Mouse (Mus musculus): ENCODE measurements around the gene Phip.

- TF ChIP-seq MYOG (IDR thresholded peaks at IDR 0.05; ENCODE audit: control insufficient read depth in 1 of 3, insufficient read depth in 1 of 3, insufficient read length in 2 of 3, low read depth in 2 of 3), result no peak
- TF ChIP-seq TCF3 (IDR thresholded peaks at IDR 0.05; ENCODE audit: insufficient read length, low read depth), result no peak
- TF ChIP-seq POLR2A (IDR thresholded peaks at IDR 0.05; ENCODE audit: insufficient read length, low read depth), result no peak
- no peak for TF ChIP-seq SRF (IDR thresholded peaks at IDR 0.05; ENCODE audit: control insufficient read depth, insufficient read length, low read depth)
- no peak for TF ChIP-seq E2F4 (IDR thresholded peaks at IDR 0.05; ENCODE audit: insufficient read depth)
- no peak for TF ChIP-seq POLR2AphosphoS2 (IDR thresholded peaks at IDR 0.05; ENCODE audit: insufficient read length, low read depth)
- no peak for TF ChIP-seq MAX (IDR thresholded peaks at IDR 0.05; ENCODE audit: low read depth)
- no peak for TF ChIP-seq CEBPB (IDR thresholded peaks at IDR 0.05; ENCODE audit: insufficient read depth, poor library complexity, severe bottlenecking)
- no peak for TF ChIP-seq USF1 (IDR thresholded peaks at IDR 0.05; ENCODE audit: low read depth)
- TF ChIP-seq TCF12 (IDR thresholded peaks at IDR 0.05; ENCODE audit: insufficient read depth, poor library complexity, severe bottlenecking), result no peak
- TF ChIP-seq MYOD1 (IDR thresholded peaks at IDR 0.05; ENCODE audit: control insufficient read depth in 1 of 3, insufficient read length in 2 of 3, low read depth in 2 of 3), result no peak
Observed at GRCm38 (mm10) chr9:83023724-83024123, 48.4 kb upstream of the Phip start.
